Mouse (Mus musculus): ENCODE measurements around the gene Fam69a. TPM values are rescaled to one million over a fixed set of nuclear protein-coding genes. Genes with fewer than 3 reads are reported as not detected.

Gene Fam69a
- polyA plus RNA-seq, 1 experiment, result 0.94 TPM

DNA sequence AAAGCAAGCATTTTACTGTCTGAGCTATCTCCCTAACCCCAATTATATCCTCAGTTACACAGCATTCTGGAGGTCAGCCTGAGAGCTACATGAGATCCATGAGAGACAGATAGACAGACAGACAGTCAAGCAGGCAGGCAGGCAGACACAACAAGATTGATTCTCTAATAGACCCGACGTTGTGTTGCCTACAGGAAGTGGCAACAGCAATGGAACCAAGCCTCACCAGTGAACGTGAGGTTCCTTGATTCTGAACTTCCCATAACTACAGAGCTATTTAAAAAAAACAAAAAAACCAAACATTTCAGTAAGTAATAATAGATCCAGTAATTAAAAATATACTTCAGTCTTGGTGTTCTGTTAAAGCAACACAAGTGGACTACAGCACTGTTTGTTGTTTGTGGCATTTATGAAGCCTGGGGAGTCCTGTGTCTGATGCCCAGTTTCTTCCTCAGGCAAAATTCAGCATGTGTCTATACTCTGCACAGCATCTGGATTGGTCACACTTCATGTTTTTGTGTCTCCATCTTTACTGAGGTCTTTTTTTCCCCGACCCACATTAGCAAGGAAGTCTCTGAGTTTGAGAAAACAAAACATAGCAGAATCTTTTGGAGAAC lies 19.9 kb downstream of the Fam69a start:
- peak overlapping the region; percentile 88 for H3K4me3 ChIP-seq (replicated peaks)
- H3K36me3 ChIP-seq (replicated peaks; ENCODE audit: low read length), result peaks cover 6% of the 10 kb centered on the region
- no peaks in the 10 kb centered on the region for H3K27me3 ChIP-seq (replicated peaks)
- no peak for TF ChIP-seq FLI1 (IDR thresholded peaks at IDR 0.05; ENCODE audit: low read length)
- no peak for TF ChIP-seq GATA1 (IDR thresholded peaks at IDR 0.05; ENCODE audit: borderline replicate concordance, low read length)
- no peaks in the 10 kb centered on the region for H3K9me3 ChIP-seq
- peaks cover 94% of the 10 kb centered on the region for H3K4me1 ChIP-seq

DNA sequence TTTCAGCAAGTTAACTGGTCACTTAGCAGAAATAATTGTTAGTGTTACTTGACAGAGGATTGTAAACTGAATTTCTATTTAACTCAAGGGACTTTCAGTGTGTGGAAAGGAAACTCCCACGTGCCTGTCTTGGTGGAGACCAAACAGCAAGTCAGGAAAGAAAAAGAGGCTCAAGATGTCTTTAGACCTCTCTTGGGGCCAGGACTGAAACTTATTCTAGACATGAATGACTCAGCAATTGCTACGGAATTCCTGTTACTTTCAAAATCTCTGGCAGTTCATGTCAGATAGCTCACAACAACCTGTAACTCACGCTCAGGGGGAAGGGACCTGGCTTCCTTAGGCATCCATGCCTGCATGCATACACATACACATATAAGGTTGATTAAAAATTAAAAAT lies 20.7 kb downstream of the Fam69a start:
- H3K4me1 ChIP-seq, result peaks cover 94% of the 10 kb centered on the region
- no peaks in the 10 kb centered on the region for H3K27me3 ChIP-seq (replicated peaks)
- TF ChIP-seq FLI1 (IDR thresholded peaks at IDR 0.05; ENCODE audit: low read length), result no peak
- no peak for TF ChIP-seq GATA1 (IDR thresholded peaks at IDR 0.05; ENCODE audit: borderline replicate concordance, low read length)
- H3K36me3 ChIP-seq (replicated peaks; ENCODE audit: low read length), result peaks cover 6% of the 10 kb centered on the region
- peak overlapping the region; percentile 88 for H3K4me3 ChIP-seq (replicated peaks)
- H3K9me3 ChIP-seq, result no peaks in the 10 kb centered on the region

DNA sequence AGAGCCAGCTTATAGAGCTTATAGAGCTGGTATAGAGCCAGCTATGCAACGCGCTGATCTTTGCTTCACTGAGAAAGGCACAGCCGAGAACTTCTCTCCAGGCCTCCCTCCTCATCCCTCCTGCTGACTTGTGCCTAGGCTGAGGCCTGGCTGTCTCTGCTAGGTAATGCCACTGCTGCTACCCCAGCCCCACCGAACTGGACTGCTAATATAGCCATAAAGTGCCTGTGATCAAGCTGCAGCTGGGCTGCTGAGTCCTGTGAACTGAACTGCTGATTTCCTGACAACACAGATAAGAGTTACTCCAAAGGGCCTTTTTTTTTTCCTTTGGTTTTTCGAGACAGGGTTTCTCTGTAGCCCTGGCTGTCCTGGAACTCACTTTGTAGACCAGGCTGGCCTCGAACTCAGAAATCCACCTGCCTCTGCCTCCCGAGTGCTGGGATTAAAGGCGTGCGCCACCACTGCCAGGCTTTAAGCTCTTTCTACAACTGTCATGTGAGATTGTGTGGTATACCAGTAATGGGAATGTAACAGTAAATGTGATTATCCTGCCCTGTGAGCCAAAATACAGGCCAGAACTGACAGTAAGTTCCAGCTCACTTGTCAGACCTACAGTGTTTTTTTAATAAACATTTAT lies 21.4 kb downstream of the Fam69a start:
- H3K36me3 ChIP-seq (replicated peaks; ENCODE audit: low read length), result peaks cover 6% of the 10 kb centered on the region
- no peaks in the 10 kb centered on the region for H3K27me3 ChIP-seq (replicated peaks)
- H3K4me3 ChIP-seq (replicated peaks), result peak overlapping the region; percentile 73
- no peak for TF ChIP-seq GATA1 (IDR thresholded peaks at IDR 0.05; ENCODE audit: borderline replicate concordance, low read length)
- no peak for TF ChIP-seq FLI1 (IDR thresholded peaks at IDR 0.05; ENCODE audit: low read length)
- no peaks in the 10 kb centered on the region for H3K9me3 ChIP-seq
- H3K4me1 ChIP-seq, result peaks cover 94% of the 10 kb centered on the region

DNA sequence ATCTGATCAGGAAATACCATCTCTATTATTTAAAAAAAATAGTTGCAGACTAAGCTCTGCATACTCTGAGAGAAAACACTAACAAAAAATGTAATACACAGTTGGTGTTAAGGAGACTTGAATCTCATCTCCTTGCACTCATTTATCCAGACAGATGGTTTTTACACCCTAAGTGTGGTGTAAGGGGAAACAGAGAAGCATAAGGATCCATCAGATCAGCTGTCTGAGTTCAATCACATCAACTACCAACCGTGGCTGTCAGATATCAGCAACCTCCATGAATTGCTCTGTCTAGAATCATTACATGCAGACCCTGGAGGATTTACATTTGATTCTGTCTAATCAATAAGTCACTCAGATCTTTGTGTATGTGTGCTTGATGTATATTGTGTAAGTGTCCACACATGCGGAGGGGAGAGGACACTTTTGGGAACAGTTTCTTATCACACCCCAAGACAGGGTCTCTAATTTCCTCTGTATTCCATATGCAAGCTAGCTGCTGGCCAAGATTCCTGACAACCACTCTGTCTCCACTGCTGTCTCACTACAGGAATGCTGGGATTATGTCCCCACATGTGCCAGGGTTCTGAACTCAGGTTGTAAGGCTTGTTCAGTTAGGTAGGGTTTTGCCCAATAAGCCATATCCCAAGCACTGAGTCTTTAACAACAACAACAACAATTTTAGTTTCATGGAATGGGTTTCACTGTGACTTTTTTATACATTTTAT lies 22.7 kb downstream of the Fam69a start:
- H3K4me3 ChIP-seq (replicated peaks), result peak overlapping the region; percentile 46
- H3K9me3 ChIP-seq, result no peaks in the 10 kb centered on the region
- TF ChIP-seq GATA1 (IDR thresholded peaks at IDR 0.05; ENCODE audit: borderline replicate concordance, low read length) (no peak), FLI1 (IDR thresholded peaks at IDR 0.05; ENCODE audit: low read length) (no peak)
- peaks cover 97% of the 10 kb centered on the region for H3K4me1 ChIP-seq
- no peaks in the 10 kb centered on the region for H3K27me3 ChIP-seq (replicated peaks)
- H3K36me3 ChIP-seq (replicated peaks; ENCODE audit: low read length), result peaks cover 2% of the 10 kb centered on the region

DNA sequence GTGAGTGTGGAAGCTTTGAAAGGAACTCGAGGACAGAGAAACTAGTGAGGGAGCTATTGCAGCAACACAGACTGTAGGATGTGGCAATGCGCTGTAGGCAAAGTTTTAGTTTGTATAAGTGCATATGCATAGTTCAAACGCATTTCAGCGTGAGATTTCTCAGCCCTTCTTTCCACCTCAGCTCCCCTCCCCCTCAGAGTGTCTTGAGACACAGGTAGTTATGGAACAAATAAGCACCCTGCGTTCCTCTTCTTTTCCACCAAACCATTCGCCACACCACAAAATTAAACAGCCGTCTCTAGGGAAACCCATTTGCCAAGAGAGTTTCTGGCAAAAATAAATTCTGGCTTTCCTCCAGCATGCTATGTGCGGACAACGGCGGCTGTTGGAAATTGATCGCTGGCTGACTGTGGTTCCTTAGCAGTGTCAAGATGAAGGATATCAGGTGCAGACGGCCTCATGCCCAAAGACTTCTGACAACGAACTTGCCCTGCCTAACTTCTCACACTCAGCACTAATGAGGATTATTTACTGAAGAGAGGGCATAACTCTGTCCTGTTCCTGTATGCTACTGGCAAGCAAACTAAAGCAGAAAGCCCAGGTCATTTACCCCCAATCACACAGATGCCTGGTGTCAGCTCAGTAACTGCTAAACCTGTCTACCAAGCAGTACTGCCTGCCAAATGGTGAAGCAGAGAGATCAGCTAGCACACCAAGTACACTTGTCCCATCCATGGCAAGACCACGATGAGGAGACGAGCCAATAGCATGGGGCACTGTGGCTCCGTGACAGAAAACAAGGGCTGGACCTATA lies 25.2 kb downstream of the Fam69a start:
- Histone ChIP-seq H3K36me3 (replicated peaks; ENCODE audit: low read length) (peaks cover 2% of the 10 kb centered on the region), H3K4me3 (replicated peaks) (peak overlapping the region; percentile 89), H3K9me3 (no peaks in the 10 kb centered on the region), H3K27me3 (replicated peaks) (no peaks in the 10 kb centered on the region), H3K4me1 (peaks cover 78% of the 10 kb centered on the region)
- no peak for TF ChIP-seq FLI1 (IDR thresholded peaks at IDR 0.05; ENCODE audit: low read length)
- TF ChIP-seq GATA1 (IDR thresholded peaks at IDR 0.05; ENCODE audit: borderline replicate concordance, low read length), result no peak

DNA sequence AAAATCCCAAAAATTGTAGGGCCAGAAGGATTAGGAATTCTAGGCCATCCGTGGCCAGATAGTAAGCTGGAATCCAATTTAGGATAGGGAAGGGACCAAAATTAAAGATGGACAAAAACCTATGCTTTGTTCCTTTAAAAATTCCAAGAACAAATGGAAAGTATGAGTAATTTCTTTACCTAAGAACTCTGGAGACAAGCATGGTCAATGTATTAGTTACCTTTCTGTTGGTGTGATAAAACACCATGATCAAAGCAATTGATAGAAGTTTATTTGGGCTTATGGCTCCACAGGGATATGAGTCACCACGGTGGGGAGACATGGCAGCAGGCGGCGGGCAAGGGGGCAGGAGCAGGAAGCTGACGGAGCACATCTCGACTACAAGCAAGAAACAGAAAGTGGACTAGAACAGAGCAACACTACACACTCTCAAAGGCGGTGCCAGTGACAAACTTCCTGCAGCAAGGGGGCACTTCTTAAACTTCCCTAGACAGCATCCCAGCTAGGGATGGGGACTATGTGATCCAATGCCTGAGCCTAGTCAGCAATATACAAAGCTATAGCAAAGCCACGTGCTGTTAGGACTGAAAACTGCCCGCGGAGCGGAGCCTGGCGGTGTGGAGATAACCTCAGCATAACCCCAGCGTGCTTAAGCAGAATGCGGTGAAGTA lies 26.2 kb downstream of the Fam69a start:
- Histone ChIP-seq H3K4me3 (replicated peaks) (peak overlapping the region; percentile 89), H3K4me1 (peaks cover 68% of the 10 kb centered on the region), H3K27me3 (replicated peaks) (no peaks in the 10 kb centered on the region), H3K9me3 (no peaks in the 10 kb centered on the region), H3K36me3 (replicated peaks; ENCODE audit: low read length) (peaks cover 2% of the 10 kb centered on the region)
- TF ChIP-seq FLI1 (IDR thresholded peaks at IDR 0.05; ENCODE audit: low read length) (no peak), GATA1 (IDR thresholded peaks at IDR 0.05; ENCODE audit: borderline replicate concordance, low read length) (no peak)

DNA sequence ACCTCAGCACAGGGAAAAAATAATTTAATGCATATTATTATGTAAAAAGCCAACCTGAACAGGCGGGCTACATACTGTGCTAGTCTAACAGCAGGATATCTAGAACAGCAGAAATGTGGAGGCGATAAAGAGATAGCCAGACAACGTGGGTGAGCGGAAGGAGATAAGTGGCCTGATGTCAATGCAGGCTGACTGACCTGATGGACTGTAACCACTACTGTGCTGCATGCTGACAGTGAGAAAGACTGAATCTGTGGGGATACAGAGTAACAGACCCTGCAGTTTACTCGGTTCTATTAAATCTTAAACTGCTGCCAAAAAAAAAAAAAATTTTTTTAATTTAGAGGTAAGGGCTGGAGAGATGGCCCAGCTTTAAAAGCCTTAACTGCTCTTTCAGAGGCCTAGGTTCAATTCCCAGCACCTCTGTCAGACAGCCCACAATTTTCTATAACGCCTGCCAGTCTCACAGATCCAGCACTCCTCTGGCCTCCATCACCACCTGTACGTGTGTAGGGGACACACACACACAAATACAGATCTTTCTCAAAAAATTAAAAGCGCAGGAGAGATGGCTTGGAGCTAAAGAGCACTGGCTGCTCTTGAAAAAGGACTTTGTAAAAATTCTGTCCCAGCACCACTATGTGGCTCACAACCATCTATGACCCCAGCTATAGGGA lies 27.1 kb downstream of the Fam69a start:
- peaks cover 4% of the 10 kb centered on the region for H3K36me3 ChIP-seq (replicated peaks; ENCODE audit: low read length)
- peaks cover 62% of the 10 kb centered on the region for H3K4me1 ChIP-seq
- no peak for TF ChIP-seq GATA1 (IDR thresholded peaks at IDR 0.05; ENCODE audit: borderline replicate concordance, low read length)
- TF ChIP-seq FLI1 (IDR thresholded peaks at IDR 0.05; ENCODE audit: low read length), result no peak
- H3K4me3 ChIP-seq (replicated peaks), result peak overlapping the region; percentile 78
- H3K9me3 ChIP-seq, result no peaks in the 10 kb centered on the region
- no peaks in the 10 kb centered on the region for H3K27me3 ChIP-seq (replicated peaks)

DNA sequence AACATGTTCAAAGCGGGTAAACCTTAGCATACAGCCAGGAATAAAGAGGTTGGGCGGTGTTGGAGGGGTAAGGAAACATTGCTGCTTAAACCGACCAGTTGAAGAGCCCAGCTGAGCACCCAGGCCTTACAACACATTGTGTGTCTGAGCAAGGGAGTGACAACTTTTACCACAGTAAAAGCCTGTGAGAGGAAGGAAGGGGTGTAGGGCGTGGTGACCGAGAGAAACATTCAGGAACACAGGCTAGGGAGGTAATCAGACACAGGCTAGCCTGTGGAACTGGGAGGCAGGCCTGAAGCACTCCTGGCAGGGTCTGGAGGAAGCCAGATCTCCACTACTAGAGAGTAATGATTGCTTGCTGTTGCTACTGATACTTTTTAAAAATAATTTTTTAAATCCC lies 36.2 kb downstream of the Fam69a start:
- Histone ChIP-seq H3K36me3 (replicated peaks; ENCODE audit: low read length) (peaks cover 12% of the 10 kb centered on the region), H3K4me1 (peaks cover 83% of the 10 kb centered on the region), H3K9me3 (no peaks in the 10 kb centered on the region), H3K4me3 (replicated peaks) (peak overlapping the region; percentile 60), H3K27me3 (replicated peaks) (no peaks in the 10 kb centered on the region)
- no peak for TF ChIP-seq GATA1 (IDR thresholded peaks at IDR 0.05; ENCODE audit: borderline replicate concordance, low read length)
- TF ChIP-seq FLI1 (IDR thresholded peaks at IDR 0.05; ENCODE audit: low read length), result no peak

DNA sequence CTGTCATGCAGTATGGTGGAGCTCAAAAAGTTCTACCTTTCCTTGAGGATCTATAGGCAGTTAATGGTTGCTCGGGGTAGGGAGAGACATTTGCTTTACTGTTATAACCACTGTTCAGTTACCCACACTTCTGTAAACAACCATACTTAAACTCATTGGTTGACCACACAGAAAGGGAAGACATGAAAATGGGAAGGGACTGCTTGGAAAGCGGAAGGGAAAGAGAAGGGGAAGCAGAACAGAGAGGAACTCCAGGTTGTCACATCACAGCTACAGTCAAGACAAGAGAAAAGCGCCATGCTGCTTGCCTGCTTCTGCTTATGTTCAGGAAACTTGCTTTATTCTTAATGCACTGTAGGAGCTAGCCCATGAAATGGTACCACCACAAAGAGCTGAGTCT lies 37.3 kb downstream of the Fam69a start:
- TF ChIP-seq GATA1 (IDR thresholded peaks at IDR 0.05; ENCODE audit: borderline replicate concordance, low read length), result no peak
- TF ChIP-seq FLI1 (IDR thresholded peaks at IDR 0.05; ENCODE audit: low read length), result no peak
- Histone ChIP-seq H3K4me3 (replicated peaks) (no peak overlapping the region), H3K27me3 (replicated peaks) (no peaks in the 10 kb centered on the region), H3K9me3 (no peaks in the 10 kb centered on the region), H3K4me1 (peaks cover 89% of the 10 kb centered on the region), H3K36me3 (replicated peaks; ENCODE audit: low read length) (peaks cover 10% of the 10 kb centered on the region)
